Mouse (Mus musculus) thymus, postnatal 14 days (tissue): ENCODE results near the gene Sfta2.

Experiments
- DNase-seq: peaks from one replicate; pipeline ENCODE4 v3.0.0; 2021

Sfta2 gene

DNA sequence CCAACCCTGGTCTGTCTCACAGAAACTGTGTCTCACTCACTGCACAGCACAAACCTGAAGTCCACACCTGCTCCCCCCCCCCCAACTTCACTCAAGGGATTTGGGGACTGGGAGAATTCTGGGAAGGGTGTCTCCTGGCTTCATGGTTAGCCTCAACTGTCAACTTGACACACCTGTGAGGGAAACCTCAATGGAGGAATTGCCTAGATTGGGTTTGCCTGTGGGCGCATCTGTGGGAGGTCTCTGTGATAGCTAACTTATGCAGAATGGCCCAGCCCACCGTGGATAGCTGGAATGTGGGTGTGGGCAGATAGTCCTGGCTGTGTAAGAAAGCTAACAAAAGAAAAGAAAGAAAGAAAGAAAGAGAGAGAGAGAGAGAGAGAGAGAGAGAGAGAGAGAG, at the start of gene Sfta2:
TSS of gene Sfta2 (plus strand) at position 301 of the 400 bp plus-strand sequence.
- DNase-seq: no peak

DNA sequence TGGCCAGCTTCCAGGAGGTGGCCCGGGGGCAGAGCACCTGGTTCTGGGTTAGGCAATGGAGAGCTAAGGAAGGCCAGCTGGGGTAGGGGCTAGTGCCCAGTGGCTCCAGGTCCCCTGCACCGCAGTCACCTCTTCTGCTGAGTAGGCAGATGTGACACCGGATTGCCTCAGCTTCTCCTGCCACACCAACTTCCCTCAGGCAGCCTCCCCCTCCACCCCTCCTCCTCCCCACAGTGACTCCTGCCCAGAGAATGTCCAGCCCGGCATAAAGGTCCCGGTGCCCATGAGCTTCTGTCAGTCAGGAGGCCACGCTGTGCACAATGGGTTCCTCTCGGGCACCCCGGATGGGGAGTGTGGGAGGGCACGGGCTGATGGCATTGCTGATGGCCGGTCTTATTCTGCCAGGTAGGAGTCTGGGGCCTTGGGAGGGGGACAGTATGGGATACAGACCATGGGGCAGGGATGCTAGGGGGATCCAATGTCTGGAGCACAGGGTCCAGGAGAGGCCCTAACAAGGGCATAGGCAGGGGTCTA, 49.4 kb upstream of the Sfta2 start, which contains the start of gene Cdsn:
TSS of gene Cdsn (plus strand) at position 248 of the 534 bp plus-strand sequence.
- no peak for DNase-seq

DNA sequence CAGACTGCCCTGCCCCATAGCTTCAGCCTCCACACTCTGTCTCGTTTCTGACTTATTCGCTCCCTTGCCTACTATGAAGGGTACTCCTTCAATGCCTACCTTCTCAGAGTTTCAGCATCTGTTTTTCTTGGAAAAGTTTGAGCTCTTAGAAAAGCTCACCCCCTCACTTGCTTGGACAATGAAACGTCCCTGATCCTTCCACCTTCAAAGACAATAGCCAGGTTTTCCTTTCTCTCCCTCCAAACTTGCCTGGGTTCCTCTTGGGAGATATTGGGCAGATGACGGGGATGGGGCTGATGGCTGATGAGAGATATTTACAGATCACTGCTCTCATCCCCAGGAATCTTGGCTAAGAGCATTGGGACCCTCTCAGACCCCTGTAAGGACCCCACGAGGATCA, 47.0 kb upstream of the Sfta2 start:
- DNase-seq: no peak

DNA sequence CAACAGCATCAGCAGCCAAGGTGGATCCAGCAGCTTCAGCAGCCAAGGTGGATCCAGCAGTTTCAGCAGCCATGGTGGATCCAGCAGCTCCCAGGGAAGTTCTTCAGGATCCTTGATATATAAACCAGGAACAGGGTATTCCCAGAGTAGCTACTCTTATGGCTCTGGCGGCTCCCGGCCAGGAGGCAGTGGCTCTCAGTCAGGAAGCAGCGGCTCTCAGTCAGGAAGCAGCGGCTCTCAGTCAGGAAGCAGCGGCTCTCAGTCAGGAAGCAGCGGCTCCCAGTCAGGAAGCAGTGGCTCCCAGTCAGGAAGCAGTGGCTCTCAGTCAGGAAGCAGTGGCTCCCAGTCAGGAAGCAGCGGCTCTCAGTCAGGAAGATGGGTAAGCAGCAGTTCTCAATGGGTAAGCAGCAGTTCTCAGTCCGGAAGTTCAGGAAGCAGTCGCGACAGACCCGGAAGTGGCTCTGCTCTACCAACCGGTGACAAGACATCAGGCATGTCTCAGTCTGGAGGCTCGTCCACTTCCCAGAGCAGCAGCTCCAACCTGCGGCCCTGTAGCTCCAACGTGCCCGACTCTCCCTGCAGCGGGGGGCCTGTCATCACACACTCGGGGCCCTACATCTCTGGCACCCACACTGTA, 46.5 kb upstream of the Sfta2 start:
- no peak for DNase-seq

DNA sequence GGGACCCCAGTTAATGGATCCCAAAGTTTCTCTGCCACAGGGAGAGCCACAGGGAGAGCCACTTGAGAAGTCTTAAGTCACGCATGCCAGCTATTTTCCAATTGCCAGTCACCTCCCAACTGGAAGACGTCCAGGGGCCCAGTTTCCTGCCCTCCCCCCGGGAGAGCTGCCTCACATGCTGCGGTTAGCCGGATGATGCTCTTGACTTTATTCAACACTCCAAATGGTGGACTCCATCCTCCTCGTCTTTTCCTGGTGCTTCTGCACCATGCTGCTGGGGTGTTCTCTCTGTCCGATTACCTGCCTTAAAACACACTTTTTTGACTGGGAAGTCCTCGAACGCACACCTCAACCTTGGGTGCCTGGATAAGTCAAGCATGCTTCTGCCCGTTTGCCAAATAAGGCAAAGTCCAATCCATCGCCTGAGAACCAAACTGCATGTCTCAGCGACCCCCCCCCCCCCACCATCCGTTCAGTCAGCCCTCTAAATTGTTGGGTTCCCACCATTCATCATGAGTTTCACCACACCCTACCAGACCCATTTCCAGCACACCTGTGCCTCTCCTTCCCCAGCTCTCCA, 45.1 kb upstream of the Sfta2 start:
- DNase-seq: no peak

DNA sequence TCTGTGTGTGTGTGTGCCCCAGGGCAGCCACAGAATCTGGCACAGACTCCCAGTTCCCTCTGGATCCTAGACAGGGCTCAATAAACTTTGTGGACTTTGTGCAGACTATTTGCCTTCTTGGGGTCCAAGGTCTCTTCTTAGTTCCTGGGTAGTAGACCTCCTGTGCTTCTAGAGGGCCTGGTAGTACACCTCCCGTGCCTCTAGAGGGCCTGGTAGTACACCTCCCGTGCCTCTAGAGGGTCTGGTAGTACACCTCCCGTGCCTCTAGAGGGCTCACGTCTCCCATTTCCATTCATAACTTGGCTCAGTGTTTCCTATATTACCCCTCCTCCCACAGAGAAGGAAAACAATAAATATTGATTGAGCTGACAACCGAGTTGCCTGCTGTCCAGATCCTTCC, 44.5 kb upstream of the Sfta2 start:
- DNase-seq: peak; percentile 73

DNA sequence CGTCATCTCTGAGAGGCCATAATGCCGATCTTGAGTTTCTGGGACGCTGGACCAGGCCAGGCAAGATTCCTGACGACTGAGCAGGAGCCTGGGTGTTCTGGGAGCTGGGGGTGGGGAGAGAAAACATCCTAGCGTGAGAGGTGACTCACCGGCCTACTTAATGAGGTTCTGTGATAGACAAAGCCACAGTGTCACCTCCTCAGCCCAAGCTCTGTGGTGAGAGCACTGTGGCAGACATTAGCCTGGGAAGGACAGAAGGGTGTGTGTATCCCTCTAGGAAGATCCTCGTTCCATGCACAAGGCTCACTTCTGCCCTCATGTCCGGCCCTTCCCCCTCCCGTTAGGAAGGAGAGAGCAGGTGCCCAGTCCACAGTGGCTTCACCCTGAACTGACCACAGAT, 44.0 kb upstream of the Sfta2 start:
- DNase-seq: no peak

DNA sequence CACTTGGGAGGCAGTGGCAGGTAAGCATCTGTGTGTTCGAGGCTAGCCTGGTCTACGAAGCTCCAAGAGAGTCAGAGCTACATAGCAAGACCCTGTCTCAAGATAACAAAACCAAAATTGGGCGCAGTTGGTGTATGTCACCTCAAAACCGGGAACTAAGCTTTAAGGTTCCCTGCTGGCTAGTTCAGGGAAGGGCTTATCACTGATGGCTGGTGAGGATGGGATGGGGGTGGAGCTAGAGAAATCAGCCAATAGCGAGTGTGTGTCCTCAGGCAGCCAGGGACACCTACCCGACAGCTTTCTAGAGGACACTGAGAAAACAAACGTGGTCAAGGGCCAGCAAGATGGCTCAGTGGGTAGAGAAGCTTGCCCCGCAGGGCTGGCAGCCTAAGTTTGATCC, 43.1 kb upstream of the Sfta2 start:
- DNase-seq: no peak

DNA sequence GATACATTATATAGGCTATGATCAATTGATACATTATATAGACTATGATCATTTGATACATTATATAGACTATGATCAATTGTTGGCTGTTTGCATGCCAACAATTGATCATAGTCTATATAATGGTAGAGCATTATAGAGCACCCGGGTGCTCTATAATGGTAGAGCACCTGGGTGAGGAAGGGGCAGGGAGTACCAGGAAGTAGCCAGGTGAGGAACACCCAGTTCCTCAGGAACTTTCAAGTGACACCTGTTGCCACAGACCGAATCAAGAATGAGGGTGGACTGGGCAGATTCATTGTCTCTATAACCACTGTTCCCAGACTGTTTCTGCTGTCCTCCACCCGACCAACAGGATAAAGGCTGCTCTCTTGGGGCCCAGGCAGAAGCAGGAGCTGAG, 34.2 kb upstream of the Sfta2 start, which contains the start of gene 2300002M23Rik:
TSS of gene 2300002M23Rik (plus strand) at position 301 of the 400 bp plus-strand sequence.
- no peak for DNase-seq

DNA sequence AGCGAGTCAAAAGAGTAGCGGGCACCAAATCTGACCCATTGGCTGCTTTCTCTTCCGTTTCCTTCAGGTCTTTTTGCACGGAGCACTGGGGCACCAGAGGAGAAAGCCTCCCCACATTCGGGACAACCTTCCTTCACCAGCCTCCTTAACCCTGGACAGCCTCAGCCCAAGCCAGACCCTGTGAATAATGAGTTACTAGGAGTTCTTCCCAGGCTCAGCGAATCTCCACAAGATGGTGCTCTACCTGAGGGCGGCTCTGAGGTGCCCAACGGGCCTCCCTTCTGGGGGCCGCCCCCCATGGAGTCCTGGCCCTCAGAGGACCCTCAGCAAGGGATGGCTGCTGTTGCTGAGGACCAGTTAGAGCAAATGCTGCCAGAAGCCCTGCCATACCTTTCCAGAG, 33.6 kb upstream of the Sfta2 start:
- DNase-seq: no peak

DNA sequence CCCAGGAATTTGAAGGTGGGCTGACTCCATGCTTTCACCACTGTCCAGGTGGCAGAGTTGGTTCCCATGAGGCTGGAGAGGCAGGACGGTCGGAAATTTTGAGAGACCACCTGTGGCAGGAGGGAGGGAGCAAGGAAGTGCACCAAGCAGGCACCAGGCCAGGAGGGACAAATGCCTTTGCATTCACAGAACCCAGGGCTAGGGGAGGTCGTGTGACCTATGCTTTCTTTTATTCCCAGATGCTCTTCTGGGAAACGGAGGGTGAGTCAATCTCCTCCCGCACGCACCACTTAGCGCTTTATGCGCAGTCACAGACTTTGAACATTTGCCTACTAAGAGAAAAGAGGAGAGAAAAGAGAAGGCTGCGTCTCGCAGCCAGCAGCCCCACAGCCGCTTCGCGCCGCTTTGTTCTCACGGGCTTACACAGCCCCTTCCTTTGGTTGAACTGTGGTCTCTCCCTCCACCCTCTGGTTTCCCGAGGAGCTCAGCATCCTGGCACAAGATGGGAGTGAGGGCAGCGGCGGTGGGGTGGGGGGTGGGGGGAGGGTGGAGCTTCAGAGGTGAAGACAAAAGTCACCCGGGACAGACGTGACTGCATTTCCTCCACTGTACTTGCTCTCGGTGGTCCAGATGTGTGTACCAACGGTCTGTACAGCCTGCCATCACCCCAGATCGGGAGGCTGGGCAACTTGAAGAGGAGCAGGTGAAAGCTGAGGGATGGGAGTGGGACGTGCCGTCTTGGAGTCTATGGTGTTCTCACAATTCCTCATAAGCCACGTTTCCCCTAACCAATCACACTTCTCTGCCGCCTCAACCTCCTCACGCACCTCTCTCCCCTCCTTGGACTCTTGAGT, 32.0 kb upstream of the Sfta2 start:
- peak; percentile 24 for DNase-seq

DNA sequence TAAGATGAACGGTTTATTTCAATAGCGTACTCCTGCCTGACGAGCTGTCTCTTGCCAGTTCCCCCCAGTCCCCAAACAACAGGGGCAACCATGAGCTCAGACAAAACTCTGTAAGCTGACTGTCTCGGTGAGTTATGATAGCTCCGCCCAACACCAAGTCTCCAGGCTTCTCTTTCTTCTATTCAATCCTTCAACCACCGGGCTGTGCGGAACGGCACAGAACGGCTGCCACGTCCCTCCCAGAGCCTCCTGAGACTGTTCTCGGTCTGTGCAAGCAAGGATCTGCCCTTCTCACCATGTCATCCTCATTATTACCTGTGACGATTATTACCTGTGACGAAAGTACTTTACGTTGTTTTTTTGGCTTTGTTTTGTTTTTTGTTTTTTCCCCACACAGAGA, 30.5 kb upstream of the Sfta2 start:
- DNase-seq: no peak

DNA sequence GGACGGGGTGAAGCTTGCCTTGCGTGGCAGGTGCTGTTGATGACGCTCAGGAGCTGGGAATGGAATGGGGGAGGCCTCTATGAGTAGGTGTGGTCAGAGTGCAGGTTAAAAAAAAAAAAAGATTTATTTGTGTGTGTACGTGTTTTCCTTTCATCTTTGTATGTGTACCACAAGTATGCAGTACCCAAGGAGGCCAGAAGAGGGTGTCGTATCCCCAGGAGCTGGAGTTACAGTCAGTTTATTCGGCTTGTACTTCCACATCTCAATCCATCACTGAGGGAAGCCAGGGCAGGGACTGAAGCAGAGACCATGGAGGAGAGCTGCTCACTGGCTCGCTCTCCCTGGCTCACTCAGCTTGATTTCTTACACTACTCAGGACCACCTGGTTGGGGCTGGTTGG, 29.9 kb upstream of the Sfta2 start:
- DNase-seq: no peak

DNA sequence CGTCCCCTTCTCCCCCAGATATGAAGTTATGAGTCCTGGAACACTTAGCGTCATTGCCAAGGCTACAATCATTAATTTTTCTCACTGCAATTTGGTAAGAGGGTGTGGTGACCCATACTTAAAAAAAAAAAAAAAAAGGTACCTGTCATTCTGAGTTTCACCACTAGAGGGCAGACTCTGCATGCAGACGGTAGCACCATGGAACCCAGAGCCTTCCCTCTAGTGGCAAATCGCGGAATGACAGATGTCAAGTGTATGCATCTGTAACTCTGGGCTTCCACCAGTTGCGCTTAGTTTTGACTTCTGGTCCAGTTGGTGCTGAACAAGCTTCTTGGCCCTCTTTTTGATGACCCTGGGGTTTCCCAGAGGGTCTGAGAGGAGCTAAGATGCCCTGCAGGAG, 23.1 kb upstream of the Sfta2 start:
- DNase-seq: peak; percentile 87

DNA sequence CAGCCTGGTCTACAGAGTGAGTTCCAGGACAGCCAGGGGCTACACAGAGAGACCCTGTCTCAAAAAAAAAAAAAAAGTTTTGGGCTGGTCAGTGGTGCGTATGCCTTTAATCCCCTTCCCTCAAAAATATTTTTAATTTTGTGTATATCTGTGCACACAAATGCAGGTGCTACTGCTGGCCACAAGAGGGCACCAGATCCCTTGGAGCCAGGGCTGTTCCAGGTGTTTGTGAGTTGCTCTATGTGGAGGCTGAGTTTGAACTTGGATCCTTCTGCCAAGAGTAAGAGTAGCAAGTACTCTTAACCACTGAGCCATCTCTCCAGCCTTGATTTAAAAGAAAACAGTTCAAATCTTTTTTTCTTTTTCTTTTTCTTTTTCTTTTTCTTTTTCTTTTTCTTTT, 18.4 kb upstream of the Sfta2 start:
- DNase-seq: peak; percentile 37

DNA sequence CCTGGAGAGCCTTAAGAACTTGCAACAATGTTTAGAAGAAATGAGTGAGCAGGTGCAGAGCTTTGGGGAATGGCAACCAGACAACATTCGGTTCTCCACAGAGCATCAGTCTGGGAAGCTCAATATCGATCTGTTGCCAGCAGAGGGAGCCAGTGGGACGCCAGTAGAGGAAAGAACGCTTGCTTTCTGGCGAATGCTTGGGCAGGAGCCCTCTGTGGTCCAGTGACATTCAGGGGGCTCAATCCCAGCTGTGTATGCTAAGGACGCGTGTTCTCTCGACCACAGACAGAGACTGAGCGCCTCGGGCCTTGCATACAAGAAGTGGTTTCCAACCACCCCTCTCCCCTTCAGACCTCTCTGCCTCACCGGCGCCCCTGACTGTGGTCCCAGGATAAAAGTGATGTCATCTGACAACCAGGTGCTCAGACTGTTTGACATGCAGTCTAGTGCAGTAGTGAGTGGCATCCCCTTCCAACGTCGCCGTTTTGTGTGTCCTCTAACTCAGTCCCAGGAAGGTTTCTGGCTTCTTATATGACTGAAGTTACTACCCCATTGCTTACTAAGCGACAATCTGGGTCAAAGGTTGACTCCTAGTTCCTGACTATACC, 16.9 kb upstream of the Sfta2 start:
- DNase-seq: peak; percentile 83

DNA sequence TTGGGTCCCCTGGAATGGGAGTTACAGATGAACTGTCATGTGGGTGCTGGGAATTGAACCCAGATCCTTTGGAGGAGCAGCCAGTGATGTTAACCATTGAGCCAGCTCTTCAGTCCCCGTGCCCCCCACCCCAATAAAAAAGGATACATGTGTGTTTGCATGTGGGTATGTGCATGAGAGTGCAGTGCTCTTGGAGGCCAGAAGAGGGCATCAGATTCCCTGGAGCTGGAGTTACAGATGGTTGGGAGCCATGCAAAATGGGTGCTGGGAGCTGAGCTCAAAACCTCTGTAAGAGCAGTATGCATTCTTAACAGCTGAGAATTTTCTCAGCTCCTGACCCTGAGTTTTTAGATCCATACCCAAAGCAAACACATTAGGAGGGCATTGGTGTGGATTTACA, 14.1 kb upstream of the Sfta2 start:
- no peak for DNase-seq

DNA sequence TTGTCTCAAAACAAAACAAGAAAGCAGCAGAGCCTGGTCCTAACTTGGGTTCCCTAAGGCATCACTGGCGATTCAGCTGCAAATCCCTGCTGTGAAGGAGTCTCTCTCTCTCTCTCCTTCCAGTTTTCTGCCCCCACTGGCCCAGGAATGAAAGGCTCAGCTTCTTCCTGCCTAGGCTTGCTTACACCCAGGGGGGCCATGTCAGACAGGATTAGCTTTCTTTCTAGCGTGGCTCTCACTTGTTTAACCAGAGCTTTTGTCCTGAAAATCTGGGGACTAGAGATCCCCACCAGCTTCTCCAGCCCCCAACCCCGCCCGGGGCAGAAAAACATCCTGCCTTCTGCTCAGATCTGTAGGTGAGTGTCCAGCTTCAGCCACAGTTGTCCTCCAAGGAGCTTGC, 13.0 kb upstream of the Sfta2 start:
- DNase-seq: no peak

DNA sequence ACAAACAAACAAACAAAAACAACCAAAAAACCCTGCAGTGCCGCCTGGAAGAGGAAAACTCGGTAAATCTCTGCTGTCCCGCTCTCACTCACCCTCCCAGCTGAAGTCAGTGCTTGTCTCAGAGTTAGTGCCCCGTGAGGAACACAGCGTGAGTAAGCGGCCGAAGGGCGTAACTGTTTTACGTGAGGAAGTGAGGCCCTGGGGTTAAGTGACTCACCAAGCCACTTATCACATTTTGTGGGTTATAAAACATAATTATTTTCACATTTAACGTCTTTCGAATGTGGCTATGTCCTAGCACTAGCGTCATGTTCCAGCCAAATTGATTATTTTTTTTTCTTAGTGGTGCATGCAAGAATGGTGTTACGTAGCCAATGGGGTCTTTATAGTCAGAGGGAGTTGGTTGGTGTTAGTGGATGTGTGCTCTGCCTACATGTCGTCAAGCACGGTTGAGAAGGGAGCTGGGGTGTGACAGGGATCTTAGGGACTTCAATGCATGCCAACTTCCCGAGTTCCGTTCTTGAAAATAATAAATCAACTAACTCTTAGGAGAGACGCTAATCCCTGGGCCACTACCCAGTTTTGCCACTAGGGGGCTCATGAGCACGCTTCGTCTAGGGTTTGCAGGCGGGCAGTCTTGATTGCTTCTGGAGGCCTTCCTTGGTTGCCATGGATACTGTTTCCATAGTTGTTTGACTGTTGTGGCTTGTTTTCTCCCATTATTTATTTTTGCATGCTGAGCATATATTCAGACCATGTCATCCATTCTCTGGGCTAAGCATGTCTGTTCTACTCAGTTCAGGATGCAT, 10.7 kb upstream of the Sfta2 start:
- DNase-seq: peak; percentile 73

DNA sequence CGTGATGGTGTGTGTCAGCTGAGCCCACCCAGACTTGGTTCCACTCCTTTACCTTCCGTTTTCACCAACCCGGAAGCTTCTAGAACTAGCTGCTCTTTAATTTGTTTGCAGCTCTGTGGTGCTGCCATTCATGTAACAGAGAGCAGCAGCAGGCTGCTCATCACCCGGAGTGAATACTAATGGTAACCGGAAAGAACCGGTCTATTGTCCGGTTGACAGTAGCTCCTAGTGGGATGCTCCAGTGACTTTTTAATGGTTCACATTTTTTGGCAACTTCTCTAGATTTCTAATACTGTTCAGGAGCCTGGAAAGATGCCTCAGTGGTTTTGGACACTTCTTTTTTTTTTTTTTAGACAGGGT, 10.2 kb upstream of the Sfta2 start:
- no peak for DNase-seq

DNA sequence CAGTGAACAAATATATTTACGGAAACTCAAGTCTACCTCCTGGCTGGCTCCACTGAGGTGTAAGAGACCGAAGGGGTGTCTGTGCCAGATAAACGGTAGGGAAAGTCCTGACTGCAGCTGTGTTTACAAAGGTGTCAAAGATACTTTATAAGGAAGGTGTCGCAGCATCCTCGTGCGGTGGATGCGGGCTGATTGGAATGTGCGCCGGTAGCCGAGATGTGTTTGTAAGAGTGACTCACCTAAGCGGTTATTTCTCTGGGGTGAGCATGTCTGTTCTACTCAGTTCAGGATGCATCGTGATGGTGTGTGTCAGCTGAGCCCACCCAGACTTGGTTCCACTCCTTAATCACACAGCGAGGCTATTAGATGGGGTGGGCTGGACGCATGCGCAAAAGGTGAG, 9.6 kb upstream of the Sfta2 start:
- DNase-seq: no peak

DNA sequence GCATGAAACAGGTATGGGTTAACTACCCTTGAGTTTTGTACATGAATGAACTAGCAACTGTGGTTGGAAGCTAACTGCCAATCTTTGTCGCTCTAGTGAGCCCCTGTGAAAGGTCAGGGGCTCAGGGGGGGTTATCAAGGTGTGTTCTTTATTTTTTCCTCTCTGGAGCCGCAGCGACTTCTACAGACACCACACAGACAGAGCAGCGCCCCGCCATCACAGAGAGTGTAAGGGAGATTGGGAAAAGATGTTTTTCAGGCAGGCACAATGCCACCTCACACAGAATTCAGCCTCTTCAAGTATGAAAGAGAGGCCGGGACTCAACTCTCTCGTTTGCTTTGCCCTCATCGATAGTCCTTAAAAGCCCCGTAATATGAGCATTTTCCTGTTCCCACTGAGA, 9.2 kb upstream of the Sfta2 start:
- no peak for DNase-seq

DNA sequence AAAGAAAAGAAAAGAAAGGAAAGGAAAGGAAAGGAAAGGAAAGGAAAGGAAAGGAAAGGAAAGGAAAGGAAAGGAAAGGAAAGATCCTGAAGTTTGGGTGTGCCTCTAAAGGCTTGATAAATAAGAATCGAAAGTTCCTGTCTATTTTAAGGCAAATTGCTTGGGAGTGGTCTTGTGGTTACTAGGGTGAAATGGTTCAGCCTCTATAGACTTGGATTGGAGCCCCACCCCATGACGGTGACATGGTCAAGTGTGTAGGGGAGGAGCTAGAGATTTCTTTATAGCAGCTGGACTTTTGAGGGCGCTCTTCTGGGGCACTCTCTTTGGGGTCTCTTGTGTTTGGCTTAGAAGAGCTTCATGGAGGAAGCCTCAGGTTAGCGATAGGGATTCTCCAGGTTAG, 7.6 kb upstream of the Sfta2 start:
- DNase-seq: no peak
